ENCODE assay signal across 10 mouse cellular contexts in genomic region chr6:95217431-95217830, GRCm38 (mm10).
DNase-seq lines count a peak whose midpoint lies in the region; ATAC-seq and TF ChIP-seq lines count a peak whose summit lies in the region.
"Had no signal": no experiment of that assay in that cellular context is flagged by ENCODE, and none has a peak within 500 bp of the region (broad histone marks: within the 10 kb centered on the region; RNA-seq: fewer than 3 reads in every experiment).

No protein-coding gene starts in this region.

- ATAC-seq in hindbrain, embryonic 14.5 days (ENCODE audit: low FRiP score), result no peak
- ATAC-seq in hindbrain, embryonic 16.5 days, result no peak
- ATAC-seq in forebrain, embryonic 13.5 days, result peak; percentile 41; the same call in 1 of the 2 replicates
- no peak for ATAC-seq in CD4-positive, CD25-positive, alpha-beta regulatory T cell, adult 4 months
- no peak for ATAC-seq in monocyte, adult 5-6 weeks (replicated peaks; ENCODE audit: insufficient number of reproducible peaks, low FRiP score, low TSS enrichment, poor library complexity, severe bottlenecking)
- ATAC-seq: midbrain, embryonic 13.5 days had no signal

- no peaks in the 10 kb centered on the region; the same call in 1 of the 2 replicates for H3K27me3 ChIP-seq in hindbrain, embryonic 14.5 days (ENCODE audit: control insufficient read depth, insufficient read depth, low read length)
- H3K27me3 ChIP-seq in hindbrain, embryonic 16.5 days (replicated peaks; ENCODE audit: control insufficient read depth, insufficient read depth, low read length), result no peaks in the 10 kb centered on the region
- peaks cover 4% of the 10 kb centered on the region; the same call in 1 of the 2 replicates for H3K27me3 ChIP-seq in forebrain, embryonic 13.5 days

- H3K27ac ChIP-seq in hindbrain, embryonic 14.5 days, result no peak overlapping the region
- H3K27ac ChIP-seq in hindbrain, embryonic 16.5 days (ENCODE audit: low read depth, low read length), result no peak overlapping the region
- H3K27ac ChIP-seq in ES-E14 (ENCODE audit: insufficient read depth, low read depth, low read length, poor library complexity, severe bottlenecking), result no peak overlapping the region
- no peak overlapping the region for H3K27ac ChIP-seq in forebrain, embryonic 13.5 days
- H3K27ac ChIP-seq: midbrain, embryonic 13.5 days had no signal

- peak; percentile 68 for DNase-seq in hindbrain, embryonic 14.5 days (ENCODE audit: low spot score)
- DNase-seq in ES-E14 (ENCODE audit: low read depth, low spot score), result peak; percentile 48
- DNase-seq in left cerebral cortex, postnatal 25 days (ENCODE audit: low spot score in 2 of 2), result peak; percentile 60 to 97
- DNase-seq in thymus, postnatal 36 days, result no peak
- DNase-seq: kidney, postnatal 4 days had no signal

- H3K36me3 ChIP-seq in hindbrain, embryonic 14.5 days (replicated peaks; ENCODE audit: control insufficient read depth, insufficient read depth), result no peaks in the 10 kb centered on the region
- H3K36me3 ChIP-seq in hindbrain, embryonic 16.5 days (ENCODE audit: control insufficient read depth, insufficient read depth, low read length), result no peaks in the 10 kb centered on the region
- no peaks in the 10 kb centered on the region for H3K36me3 ChIP-seq in ES-E14 (ENCODE audit: control insufficient read depth, insufficient read depth, low read length, poor library complexity, severe bottlenecking)
- H3K36me3 ChIP-seq in forebrain, embryonic 13.5 days (ENCODE audit: poor library complexity, severe bottlenecking), result no peaks in the 10 kb centered on the region
- H3K36me3 ChIP-seq: midbrain, embryonic 13.5 days had no signal

- H3K4me3 ChIP-seq in hindbrain, embryonic 14.5 days (replicated peaks; ENCODE audit: low read length), result no peak overlapping the region
- no peak overlapping the region for H3K4me3 ChIP-seq in hindbrain, embryonic 16.5 days (ENCODE audit: low read length)
- H3K4me3 ChIP-seq in ES-E14 (ENCODE audit: insufficient read depth in 1 of 2, low read depth in 1 of 2, low read length in 2 of 2, poor library complexity in 1 of 2, severe bottlenecking in 1 of 2), result no peak overlapping the region
- H3K4me3 ChIP-seq in forebrain, embryonic 13.5 days, result no peak overlapping the region
- H3K4me3 ChIP-seq: midbrain, embryonic 13.5 days had no signal

- H3K9me3 ChIP-seq in hindbrain, embryonic 14.5 days (ENCODE audit: control insufficient read depth, low read length), result no peaks in the 10 kb centered on the region
- H3K9me3 ChIP-seq in hindbrain, embryonic 16.5 days (ENCODE audit: control insufficient read depth, low read length), result no peaks in the 10 kb centered on the region
- no peaks in the 10 kb centered on the region for H3K9me3 ChIP-seq in ES-E14 (ENCODE audit: control insufficient read depth, insufficient read depth, low read depth, low read length)
- no peaks in the 10 kb centered on the region for H3K9me3 ChIP-seq in forebrain, embryonic 13.5 days (replicated peaks)
- H3K9me3 ChIP-seq: midbrain, embryonic 13.5 days had no signal

- in situ Hi-C loops in ES-E14 (cut with MboI; ENCODE audit: low sequenced_read_pairs in 2 of 2, unreplicated experiment in 2 of 2), result no loop called here

- no peak overlapping the region for H3K9ac ChIP-seq in hindbrain, embryonic 14.5 days
- H3K9ac ChIP-seq in hindbrain, embryonic 16.5 days (ENCODE audit: low read depth, low read length), result no peak overlapping the region
- no peak overlapping the region for H3K9ac ChIP-seq in ES-E14 (ENCODE audit: insufficient read depth, low read depth, low read length, poor library complexity, severe bottlenecking)
- no peak overlapping the region for H3K9ac ChIP-seq in forebrain, embryonic 13.5 days
- H3K9ac ChIP-seq: midbrain, embryonic 13.5 days had no signal

- H3K4me1 ChIP-seq in hindbrain, embryonic 14.5 days (replicated peaks; ENCODE audit: control insufficient read depth, insufficient read depth, low read length), result no peaks in the 10 kb centered on the region
- H3K4me1 ChIP-seq in hindbrain, embryonic 16.5 days (ENCODE audit: control insufficient read depth, insufficient read depth, low read depth, low read length), result no peaks in the 10 kb centered on the region
- no peaks in the 10 kb centered on the region for H3K4me1 ChIP-seq in ES-E14 (ENCODE audit: control insufficient read depth in 2 of 2, insufficient read depth in 2 of 2, low read length in 2 of 2, poor library complexity in 1 of 2)
- H3K4me1 ChIP-seq in forebrain, embryonic 13.5 days, result no peaks in the 10 kb centered on the region
- H3K4me1 ChIP-seq: midbrain, embryonic 13.5 days had no signal

- H3K4me2 ChIP-seq in hindbrain, embryonic 14.5 days (replicated peaks), result no peak overlapping the region
- no peak overlapping the region for H3K4me2 ChIP-seq in hindbrain, embryonic 16.5 days (ENCODE audit: low read length)
- no peak overlapping the region for H3K4me2 ChIP-seq in forebrain, embryonic 13.5 days
- H3K4me2 ChIP-seq: midbrain, embryonic 13.5 days had no signal

- WGBS in hindbrain, embryonic 14.5 days, result 47% methylated on average over 6 of the region's 6 CpGs
- WGBS in hindbrain, embryonic 16.5 days, result 36% methylated on average over 6 of the region's 6 CpGs
- 44% methylated on average over 6 of the region's 6 CpGs for WGBS in forebrain, embryonic 13.5 days

- intact Hi-C loops in left cerebral cortex, postnatal 25 days (cut with DNase I), result loop anchor here (5.0 kb wide), 1 partner anchor 900 kb away; no protein-coding TSS in a partner anchor

TF ChIP-seq in ES-E14, 5 proteins besides CTCF, POLR2A, EP300 and RAD21:
- TF ChIP-seq HCFC1 (IDR thresholded peaks at IDR 0.05; ENCODE audit: borderline replicate concordance, insufficient read depth, low read length), result no peak
- peak; percentile 25; the same call in 1 of the 2 replicates for TF ChIP-seq ZC3H11A (IDR thresholded peaks at IDR 0.05; ENCODE audit: borderline replicate concordance, low read depth, low read length)

Comparison
In these comparisons a context has a peak if more than half of its experiments do, and no peak if none do; other contexts are left out.
1. DNase-seq: peak in hindbrain, embryonic 14.5 days (single experiment), ES-E14 (single experiment) and left cerebral cortex, postnatal 25 days (2 of 2); none in thymus, postnatal 36 days (0 of 2).